Mouse (Mus musculus) cerebellum, adult 9-10 months (tissue): ENCODE measurements around the gene Ythdc1.
"Not testable (repeated sequence)": the region's sequence is repeated elsewhere in the genome, so short reads cannot be mapped to it uniquely, and the experiment has no call there.

Experiments used
- DNase-seq: peaks from one replicate; pipeline ENCODE4 v3.0.0; 2022

Gene Ythdc1

GRCm38 (mm10) chr5:86803962-86804940, at the start of gene Ythdc1:
Gene Ythdc1 (plus strand): TSS chr5:86804221.
- peak; percentile 93 for DNase-seq

- no peak for DNase-seq
Measured at GRCm38 (mm10) chr5:86769015-86769658, 34.9 kb upstream of the Ythdc1 start.

GRCm38 (mm10) chr5:86771010-86771409, 33.0 kb upstream of the Ythdc1 start:
- DNase-seq: no peak

- no peak for DNase-seq
Measured at GRCm38 (mm10) chr5:86776941-86777340, 27.1 kb upstream of the Ythdc1 start.

GRCm38 (mm10) chr5:86778471-86778870, 25.6 kb upstream of the Ythdc1 start:
- DNase-seq: no peak

GRCm38 (mm10) chr5:86783059-86783458, 21.0 kb upstream of the Ythdc1 start:
- DNase-seq: no peak

- DNase-seq: no peak
Measured at GRCm38 (mm10) chr5:86784205-86784604, 19.8 kb upstream of the Ythdc1 start.

- no peak for DNase-seq
Measured at GRCm38 (mm10) chr5:86786798-86787197, 17.2 kb upstream of the Ythdc1 start.

GRCm38 (mm10) chr5:86789954-86790353, 14.1 kb upstream of the Ythdc1 start:
- DNase-seq: no peak

GRCm38 (mm10) chr5:86792249-86792648, 11.8 kb upstream of the Ythdc1 start:
- DNase-seq: no peak

- no peak for DNase-seq
Measured at GRCm38 (mm10) chr5:86792807-86793206, 11.2 kb upstream of the Ythdc1 start.

GRCm38 (mm10) chr5:86816795-86817194, 12.8 kb downstream of the Ythdc1 start:
- no peak for DNase-seq

- DNase-seq: not testable (repeated sequence)
Measured at GRCm38 (mm10) chr5:86836378-86836777, 32.4 kb downstream of the Ythdc1 start.

GRCm38 (mm10) chr5:86838110-86838509, 34.1 kb downstream of the Ythdc1 start:
- DNase-seq: no peak

- DNase-seq: no peak
Measured at GRCm38 (mm10) chr5:86839472-86839871, 35.5 kb downstream of the Ythdc1 start.

GRCm38 (mm10) chr5:86840207-86840606, 36.2 kb downstream of the Ythdc1 start:
- no peak for DNase-seq

- DNase-seq: not testable (repeated sequence)
Measured at GRCm38 (mm10) chr5:86841261-86841660, 37.2 kb downstream of the Ythdc1 start.

GRCm38 (mm10) chr5:86850104-86850503, 46.1 kb downstream of the Ythdc1 start:
- DNase-seq: no peak

- DNase-seq: no peak
Measured at GRCm38 (mm10) chr5:86851658-86852057, 47.6 kb downstream of the Ythdc1 start.

- DNase-seq: not testable (repeated sequence)
Measured at GRCm38 (mm10) chr5:86856505-86856904, 52.5 kb downstream of the Ythdc1 start.

- no peak for DNase-seq
Measured at GRCm38 (mm10) chr5:86857682-86858081, 53.7 kb downstream of the Ythdc1 start.

- DNase-seq: no peak
Measured at GRCm38 (mm10) chr5:86858336-86858735, 54.3 kb downstream of the Ythdc1 start.

GRCm38 (mm10) chr5:86871877-86872276, 67.9 kb downstream of the Ythdc1 start:
- no peak for DNase-seq
